Mouse (Mus musculus) bone marrow, adult 2 months (tissue): Measurements from ENCODE around the gene Ttc30a2. TPM values are rescaled to one million over a fixed set of nuclear protein-coding genes. Genes with fewer than 3 reads are reported as not detected.
A peak's percentile ranks its signal among the peaks of the same experiment; 100 is the strongest.

ENCODE experiments used
- H3K27ac ChIP-seq: fragments of 200-500 bp; 2 replicates; pipeline ENCODE4 v1.5.1; 2012; ENCODE audit warnings: low read depth, mild to moderate bottlenecking, control low read depth, inconsistent platforms, low read length; ENCODE audit not compliant: control insufficient read depth, poor library complexity, insufficient read depth
- H3K4me1 ChIP-seq: fragments of 200-500 bp; 2 replicates; pipeline ENCODE4 v1.6.1; 2011; ENCODE audit warnings: low read length; ENCODE audit not compliant: control insufficient read depth, insufficient read depth
- H3K4me3 ChIP-seq: fragments of 200-500 bp; replicated peaks from 2 replicates; pipeline ENCODE3; 2011; ENCODE audit warnings: mild to moderate bottlenecking, low read depth, low read length, control low read depth; ENCODE audit not compliant: control insufficient read depth
- CTCF ChIP-seq: fragments of 200-500 bp; IDR thresholded peaks from 2 replicates; pipeline ENCODE4 v1.5.1; 2011; ENCODE audit warnings: low read length, control low read depth; ENCODE audit not compliant: control insufficient read depth, insufficient read depth
- POLR2A ChIP-seq: fragments of 200-500 bp; IDR thresholded peaks from 2 replicates; pipeline ENCODE4 v1.6.1; 2011; ENCODE audit warnings: low read depth, mild to moderate bottlenecking, control low read depth, low read length, borderline replicate concordance; ENCODE audit not compliant: control insufficient read depth
- WGBS: fragments of 180-500 bp; shearing (Covaris S2); methylation state at CpG from one replicate; pipeline ENCODE4 v1.1.7; 2018; 5-methylcytosine and 5-hydroxymethylcytosine counted together
- polyA plus RNA-seq: library from polyadenylated mRNA; stranded (reverse); fragments of >200 nt; gene quantifications from 2 replicates; pipeline ENCODE4 v1.2.4, GENCODE M21; 2011; ENCODE audit warnings: low replicate concordance; ENCODE audit not compliant: missing spikeins, insufficient read depth, insufficient read length

The Ttc30a2 gene
- polyA plus RNA-seq, 1 experiment: not detected

DNA sequence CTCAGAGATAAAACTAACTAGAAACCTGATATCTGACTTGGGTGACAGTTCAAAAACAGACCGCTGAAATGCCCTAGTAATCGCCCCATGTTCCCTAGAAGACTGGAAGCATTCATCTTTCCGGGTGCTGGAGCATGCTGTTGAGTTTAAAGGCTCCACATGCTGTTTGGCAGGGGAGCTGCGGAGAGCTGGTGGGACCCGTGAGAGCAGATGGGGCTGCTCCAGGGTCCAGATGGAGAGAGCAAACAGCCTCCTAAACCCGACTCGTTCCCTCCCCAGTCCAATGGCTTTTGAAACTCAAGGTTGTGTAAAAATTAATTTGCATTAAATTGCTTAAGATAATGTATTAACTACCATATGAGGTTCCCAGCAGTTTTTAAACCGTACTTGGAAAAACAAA, 20.7 kb upstream of the Ttc30a2 start:
- no peak overlapping the region for H3K4me3 ChIP-seq
- TF ChIP-seq POLR2A (no peak), CTCF (no peak)
- no peak overlapping the region for H3K27ac ChIP-seq
- H3K4me1 ChIP-seq: no peaks in the 10 kb centered on the region
- WGBS: 75% methylated on average over 8 of the region's 8 CpGs

DNA sequence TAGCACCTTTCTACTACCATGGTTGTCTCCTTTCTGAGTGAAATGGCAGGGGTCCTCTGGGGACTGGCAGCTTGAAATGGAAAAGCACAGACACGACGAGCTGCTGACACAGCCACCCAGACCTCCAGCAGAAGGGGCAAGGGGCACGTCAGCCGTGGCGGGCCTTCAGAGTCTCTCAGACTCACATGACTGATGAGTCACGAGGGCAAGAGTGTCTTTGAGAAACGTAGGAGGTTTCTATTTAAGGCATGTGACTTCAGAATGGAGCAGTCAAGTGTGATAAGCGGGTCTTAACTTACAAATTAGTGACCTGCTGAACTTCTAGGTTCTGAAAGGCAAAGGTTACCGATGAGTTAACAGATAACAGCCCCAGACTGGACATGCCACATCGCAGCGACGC, 19.8 kb upstream of the Ttc30a2 start:
- Histone ChIP-seq H3K4me1 (no peaks in the 10 kb centered on the region), H3K27ac (no peak overlapping the region), H3K4me3 (no peak overlapping the region)
- 74% methylated on average over 12 of the region's 12 CpGs for WGBS
- TF ChIP-seq CTCF: no peak
- TF ChIP-seq POLR2A: no peak

DNA sequence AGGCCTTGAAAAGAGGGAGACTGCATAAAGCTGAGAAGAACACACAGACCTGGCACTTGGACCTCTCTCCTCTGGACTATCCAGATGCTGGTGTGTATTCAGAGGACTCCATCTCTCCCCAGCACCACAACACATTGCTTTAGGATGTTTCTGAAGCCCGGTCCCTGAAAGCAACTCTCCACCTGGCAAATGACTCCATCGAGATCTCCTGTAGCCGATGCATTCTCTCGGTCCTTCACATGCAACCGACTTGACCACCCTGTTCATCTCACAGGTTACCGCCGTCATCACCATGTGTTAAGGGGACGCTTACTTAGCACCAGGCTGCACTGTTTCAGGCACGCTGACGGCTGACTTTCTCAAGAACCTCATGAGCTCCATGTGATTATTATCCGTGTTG, 16.9 kb upstream of the Ttc30a2 start:
- 88% methylated on average over 11 of the region's 11 CpGs for WGBS
- Histone ChIP-seq H3K4me1 (no peaks in the 10 kb centered on the region; the same call in 1 of the 2 replicates), H3K4me3 (no peak overlapping the region)

DNA sequence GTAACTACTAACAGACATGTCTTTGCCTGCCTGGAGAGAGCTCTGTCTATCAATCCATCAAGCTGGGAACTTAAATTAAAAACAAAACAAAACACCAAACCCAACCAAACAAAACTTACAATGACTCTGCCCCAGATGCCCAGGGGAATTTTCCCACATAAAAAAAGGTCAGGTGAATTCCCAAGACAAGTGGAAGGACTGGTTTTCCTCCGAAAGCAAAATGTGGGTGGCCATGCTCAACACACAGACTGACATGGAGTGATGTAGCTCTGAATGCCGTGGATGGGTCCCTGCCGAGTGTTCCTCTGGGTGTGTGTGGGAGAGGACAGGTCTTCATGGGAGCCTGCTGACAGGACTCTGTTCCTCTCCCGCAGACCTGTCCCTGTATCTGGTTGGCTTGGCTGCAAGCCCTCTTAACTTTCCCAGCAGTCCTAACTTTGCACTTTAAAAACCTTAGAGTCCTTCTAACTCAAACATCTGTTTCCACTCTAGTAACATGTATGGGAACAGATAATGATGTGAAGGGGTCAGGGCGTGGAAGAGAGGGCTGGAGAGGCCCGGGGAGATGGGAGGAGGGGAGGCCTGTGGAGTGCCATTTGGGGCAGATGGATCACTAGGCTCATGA, 13.7 kb upstream of the Ttc30a2 start:
- no peak for TF ChIP-seq CTCF
- TF ChIP-seq POLR2A: no peak
- Histone ChIP-seq H3K27ac (no peak overlapping the region), H3K4me3 (no peak overlapping the region), H3K4me1 (no peaks in the 10 kb centered on the region; the same call in 1 of the 2 replicates)
- 73% methylated on average over 6 of the region's 6 CpGs for WGBS

More for the DNA sequence above, 16.9 kb upstream of the Ttc30a2 start:
- no peak overlapping the region for H3K27ac ChIP-seq
- TF ChIP-seq CTCF (no peak), POLR2A (no peak)

DNA sequence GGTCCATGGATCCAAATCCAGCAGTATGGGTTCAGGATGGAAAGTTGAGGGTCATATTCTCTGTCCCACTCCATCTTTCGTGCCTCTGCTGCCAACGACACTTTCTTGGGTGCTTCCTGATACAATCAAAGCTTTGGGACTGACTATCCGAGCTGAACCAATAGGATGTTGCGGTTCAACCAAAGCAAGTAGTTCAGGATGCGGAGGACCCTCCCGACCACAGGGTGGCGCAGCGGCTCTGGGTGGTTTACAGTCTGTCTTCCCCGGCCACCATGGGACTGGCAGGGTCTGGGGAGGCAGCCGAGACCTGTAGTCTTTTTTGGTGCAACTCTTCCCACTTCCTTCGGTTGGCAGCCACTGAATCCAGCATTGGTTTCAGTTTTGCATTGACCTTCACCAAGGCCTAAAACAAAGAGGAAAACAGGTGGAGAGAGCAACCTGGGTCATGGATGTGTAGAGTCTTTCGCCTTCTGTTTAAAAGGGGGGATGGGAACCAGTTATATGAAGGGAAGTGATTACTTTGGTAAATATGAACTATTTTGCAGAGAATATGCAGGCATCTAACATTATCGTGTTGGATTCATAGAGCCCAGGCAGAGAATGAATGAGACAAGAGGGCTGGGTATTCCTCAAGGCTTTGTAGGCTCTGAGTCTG, 13.0 kb upstream of the Ttc30a2 start:
- H3K27ac ChIP-seq: no peak overlapping the region; the same call in 1 of the 2 replicates
- H3K4me1 ChIP-seq: no peaks in the 10 kb centered on the region; the same call in 1 of the 2 replicates
- TF ChIP-seq POLR2A: no peak
- TF ChIP-seq CTCF: peak; percentile 64
- no peak overlapping the region for H3K4me3 ChIP-seq
- 33% methylated on average over 13 of the region's 13 CpGs for WGBS

DNA sequence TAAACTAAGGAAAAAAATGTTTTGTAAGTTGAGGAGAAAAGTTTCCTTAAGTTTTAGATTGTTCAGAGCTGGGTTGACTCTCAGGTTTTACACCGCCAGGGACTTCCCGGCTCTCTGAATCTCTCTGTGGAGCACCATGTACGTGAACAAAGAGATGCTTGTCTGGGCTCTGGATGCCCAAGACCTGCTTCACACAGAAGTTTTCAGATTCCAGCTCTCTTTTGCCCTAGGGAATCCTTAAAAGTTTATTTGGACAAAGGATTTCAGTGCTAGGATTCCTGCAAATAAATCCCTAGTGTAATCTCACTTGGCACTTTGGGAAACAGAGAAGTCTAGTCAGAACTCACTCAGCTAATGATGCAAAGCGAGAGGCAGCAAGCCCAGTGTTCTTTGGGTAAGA, 11.7 kb upstream of the Ttc30a2 start:
- Histone ChIP-seq H3K4me1 (no peaks in the 10 kb centered on the region; the same call in 1 of the 2 replicates), H3K27ac (no peak overlapping the region), H3K4me3 (no peak overlapping the region)
- 85% methylated on average over 4 of the region's 4 CpGs for WGBS
- no peak for TF ChIP-seq POLR2A
- TF ChIP-seq CTCF: no peak

DNA sequence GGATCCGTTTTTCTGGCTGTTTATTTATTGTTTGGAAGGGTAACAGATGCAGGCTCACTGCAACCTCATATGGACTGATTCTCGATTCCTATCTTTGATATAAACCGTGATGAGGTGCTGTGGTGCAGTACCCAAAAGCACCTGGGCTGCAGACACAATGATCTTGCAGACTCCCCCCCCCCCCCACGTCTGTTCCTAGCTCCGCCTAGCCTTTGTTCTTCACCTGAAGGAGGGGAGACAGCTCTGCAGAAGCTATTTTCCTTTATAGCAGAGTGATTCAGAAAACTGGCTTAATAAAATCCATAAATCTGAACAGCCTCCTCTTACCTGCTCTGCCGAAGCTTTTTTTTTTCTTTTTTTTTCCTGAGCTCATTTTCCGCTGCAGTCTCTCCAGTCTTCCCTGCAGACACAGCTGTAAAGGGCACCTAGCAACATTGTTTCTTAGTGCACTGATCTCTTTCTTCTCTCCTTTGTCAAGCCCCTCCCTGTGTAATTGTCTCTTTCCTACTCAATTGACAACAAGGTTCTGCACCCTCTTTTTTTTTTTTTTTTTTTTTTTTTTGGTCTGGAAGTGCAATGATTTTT, 10.9 kb upstream of the Ttc30a2 start:
- Histone ChIP-seq H3K4me1 (no peaks in the 10 kb centered on the region; the same call in 1 of the 2 replicates), H3K4me3 (no peak overlapping the region), H3K27ac (no peak overlapping the region)
- TF ChIP-seq POLR2A (no peak), CTCF (no peak)
- WGBS: 75% methylated on average over 7 of the region's 7 CpGs

DNA sequence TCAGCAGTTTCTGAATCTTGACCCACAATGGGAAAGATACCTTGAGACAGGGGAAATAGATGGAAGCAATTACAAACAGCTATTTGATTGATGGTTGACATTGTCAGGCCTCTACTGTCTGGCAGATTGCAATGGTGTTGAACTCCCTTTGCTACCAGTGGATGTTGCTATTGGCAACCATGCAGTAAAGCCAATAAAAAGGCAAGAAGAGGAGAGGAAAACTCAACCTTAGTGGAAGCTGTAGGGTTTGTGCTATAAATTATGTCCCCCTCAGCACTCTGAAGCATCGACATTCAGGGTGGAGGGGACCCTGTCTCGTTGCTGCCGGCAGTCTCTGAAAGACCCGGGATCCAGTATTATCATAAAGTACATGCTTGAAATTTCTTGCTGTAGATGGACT, 10.4 kb upstream of the Ttc30a2 start:
- Histone ChIP-seq H3K27ac (no peak overlapping the region), H3K4me1 (no peaks in the 10 kb centered on the region; the same call in 1 of the 2 replicates), H3K4me3 (no peak overlapping the region)
- WGBS: 76% methylated on average over 4 of the region's 4 CpGs
- TF ChIP-seq POLR2A: no peak
- TF ChIP-seq CTCF: no peak

DNA sequence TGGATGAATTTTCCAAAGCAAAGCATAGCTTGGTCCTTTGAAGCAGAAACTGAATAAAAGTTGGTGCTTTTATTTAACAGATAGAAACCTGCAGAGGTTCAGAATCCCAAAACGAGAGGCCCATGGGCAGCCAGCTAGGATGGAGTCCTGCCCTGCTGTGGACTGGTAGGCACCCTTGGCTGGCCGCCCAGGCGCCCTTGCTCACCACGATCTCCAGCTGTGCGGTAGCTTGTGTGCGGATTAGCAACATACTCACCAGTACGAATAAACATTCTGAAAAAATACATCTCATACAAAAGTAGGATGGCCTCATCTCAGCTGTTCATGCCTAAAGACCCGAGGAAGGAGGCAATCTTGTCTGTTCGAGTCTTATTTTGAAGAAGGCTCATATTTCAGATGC, 9.8 kb upstream of the Ttc30a2 start:
- H3K4me3 ChIP-seq: no peak overlapping the region
- no peaks in the 10 kb centered on the region; the same call in 1 of the 2 replicates for H3K4me1 ChIP-seq
- 77% methylated on average over 9 of the region's 9 CpGs for WGBS
- H3K27ac ChIP-seq: no peak overlapping the region
- no peak for TF ChIP-seq POLR2A
- TF ChIP-seq CTCF: no peak
